Mouse (Mus musculus): ENCODE measurements around the gene Snrnp70.

DNA sequence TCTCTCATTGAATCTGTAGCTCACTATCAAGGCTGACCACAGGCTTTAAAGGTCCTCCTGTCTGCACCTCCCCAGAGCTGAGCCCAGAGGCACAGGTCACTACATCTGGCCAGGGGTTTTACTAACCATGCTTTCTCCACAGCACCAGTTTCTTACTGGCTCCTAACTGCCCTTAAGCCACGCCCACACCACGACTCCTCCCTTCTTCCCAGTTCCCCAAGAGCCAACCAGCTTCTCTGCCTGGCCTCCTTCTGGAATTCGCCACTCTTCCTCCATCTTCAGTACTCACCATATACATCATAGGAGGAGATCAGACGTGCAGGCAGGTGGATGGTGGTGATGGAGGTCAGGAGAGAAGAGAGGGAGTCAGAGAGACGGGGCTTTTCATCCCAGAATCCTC is 42.5 kb downstream of the Snrnp70 start:
- TF ChIP-seq CTCF (IDR thresholded peaks at IDR 0.05; ENCODE audit: low read depth, low read length): no peak
- TF ChIP-seq POLR2A (IDR thresholded peaks at IDR 0.05; ENCODE audit: extremely low read depth, insufficient read depth, low read length): no peak
